Mouse (Mus musculus) heart, embryonic 11.5 days (tissue): ENCODE data around the gene Kbtbd6. TPM values are rescaled to one million over a fixed set of nuclear protein-coding genes. Genes with fewer than 3 reads are reported as not detected.

Experiments used
- ATAC-seq: fragments of 200-750 bp; cut with Nextera tagmentation; replicated peaks from 2 replicates; pipeline ENCODE4 v1.8.0; 2017; ENCODE audit warnings: moderate library complexity; ENCODE audit not compliant: insufficient number of reproducible peaks, low FRiP score, low TSS enrichment
- H3K27ac ChIP-seq: fragments of 300-500 bp; sonication (generic); 2 replicates; pipeline ENCODE4 v1.5.1; 2014; ENCODE audit warnings: mild to moderate bottlenecking, low read depth, low read length
- H3K27me3 ChIP-seq: fragments of 300-500 bp; sonication (generic); 2 replicates; pipeline ENCODE4 v1.6.1; 2014; ENCODE audit warnings: mild to moderate bottlenecking, low read length, mixed read lengths; ENCODE audit not compliant: control insufficient read depth, insufficient read depth
- H3K36me3 ChIP-seq: fragments of 300-500 bp; sonication (generic); 2 replicates; pipeline ENCODE4 v1.6.1; 2014; ENCODE audit warnings: mild to moderate bottlenecking, low read length, moderate library complexity, mixed read lengths; ENCODE audit not compliant: control insufficient read depth, insufficient read depth
- H3K4me1 ChIP-seq: fragments of 300-500 bp; sonication (generic); 2 replicates; pipeline ENCODE4 v1.6.1; 2014; ENCODE audit warnings: low read length; ENCODE audit not compliant: control insufficient read depth, insufficient read depth
- H3K4me2 ChIP-seq: fragments of 300-500 bp; sonication (generic); 2 replicates; pipeline ENCODE4 v1.6.1; 2014; ENCODE audit warnings: mild to moderate bottlenecking, moderate library complexity
- H3K4me3 ChIP-seq: fragments of 300-500 bp; sonication (generic); 2 replicates; pipeline ENCODE4 v1.5.1; 2014; ENCODE audit warnings: low read depth, low read length
- H3K9ac ChIP-seq: fragments of 300-500 bp; sonication (generic); 2 replicates; pipeline ENCODE4 v1.6.1; 2014; ENCODE audit warnings: mild to moderate bottlenecking, low read depth, low read length, moderate library complexity
- H3K9me3 ChIP-seq: fragments of 300-500 bp; sonication (generic); replicated peaks from 2 replicates; pipeline ENCODE4 v1.6.1; 2016; ENCODE audit warnings: low read length; ENCODE audit not compliant: control insufficient read depth
- WGBS: fragments of 180-500 bp; shearing (Covaris S2); extraction: QIAGEN DNeasy Blood & Tissue Kit; methylation state at CpG from one replicate; pipeline ENCODE4 v1.1.7; 2014; ENCODE audit not compliant: insufficient replicate concordance; 5-methylcytosine and 5-hydroxymethylcytosine counted together
- polyA plus RNA-seq: library from polyadenylated mRNA; unstranded; fragments of >200 nt; fragmentation: Nextera tagmentation; extraction: Ambion mirVana; gene quantifications from 2 replicates; pipeline ENCODE4 v1.2.1, GENCODE M21; 2014

Gene Kbtbd6
- polyA plus RNA-seq, 1 experiment from 2014 or later: 3.2 TPM

DNA sequence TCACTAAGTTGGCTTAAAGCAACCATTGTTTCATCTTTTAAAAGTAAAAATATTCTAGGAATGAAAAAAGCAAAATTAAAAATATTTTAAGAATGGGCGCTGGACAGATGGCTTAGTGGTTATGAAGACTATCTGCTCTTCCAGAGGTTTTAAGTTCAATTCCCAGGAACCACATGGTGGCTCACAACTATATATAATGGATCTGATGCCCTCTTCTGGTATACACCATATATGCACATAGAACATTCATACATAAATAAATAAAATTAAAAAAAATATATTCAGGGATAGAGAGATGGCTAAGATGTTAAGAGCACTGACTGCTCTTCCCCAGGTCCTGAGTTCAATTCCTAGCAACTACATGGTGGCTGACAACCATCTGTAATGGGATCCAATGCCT is 14.0 kb downstream of the Kbtbd6 start:
- Histone ChIP-seq H3K4me2 (no peak overlapping the region), H3K27me3 (no peaks in the 10 kb centered on the region), H3K9ac (no peak overlapping the region), H3K27ac (no peak overlapping the region), H3K9me3 (no peaks in the 10 kb centered on the region), H3K4me1 (no peaks in the 10 kb centered on the region), H3K4me3 (no peak overlapping the region), H3K36me3 (peaks cover 37% of the 10 kb centered on the region)
- ATAC-seq: no peak
- 86% methylated on average over 1 of the region's 1 CpGs for WGBS

DNA sequence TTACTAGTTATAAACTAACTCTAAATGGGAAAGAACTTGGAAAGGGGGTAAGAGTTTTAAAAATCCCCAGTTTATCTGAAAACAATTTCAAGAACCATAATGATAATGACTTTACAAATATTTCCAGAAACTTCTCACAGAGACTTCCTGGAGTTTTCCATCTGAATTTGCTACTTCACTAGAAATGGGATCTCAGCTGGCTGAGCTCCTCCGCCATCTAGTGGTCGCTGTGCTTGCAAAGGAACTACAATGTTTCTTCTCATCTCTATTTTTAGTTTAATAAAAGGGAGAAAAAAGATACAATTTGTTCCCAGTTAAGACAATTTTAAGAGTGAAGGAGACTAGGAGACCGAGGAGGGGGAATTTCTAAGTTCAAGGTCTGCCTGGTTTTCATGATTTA is 16.0 kb downstream of the Kbtbd6 start:
- WGBS: 20% methylated on average over 3 of the region's 3 CpGs
- Histone ChIP-seq H3K9ac (no peak overlapping the region), H3K4me3 (no peak overlapping the region), H3K27me3 (no peaks in the 10 kb centered on the region), H3K4me1 (no peaks in the 10 kb centered on the region), H3K36me3 (peaks cover 38% of the 10 kb centered on the region), H3K4me2 (no peak overlapping the region), H3K27ac (no peak overlapping the region), H3K9me3 (no peaks in the 10 kb centered on the region)
- no peak for ATAC-seq

DNA sequence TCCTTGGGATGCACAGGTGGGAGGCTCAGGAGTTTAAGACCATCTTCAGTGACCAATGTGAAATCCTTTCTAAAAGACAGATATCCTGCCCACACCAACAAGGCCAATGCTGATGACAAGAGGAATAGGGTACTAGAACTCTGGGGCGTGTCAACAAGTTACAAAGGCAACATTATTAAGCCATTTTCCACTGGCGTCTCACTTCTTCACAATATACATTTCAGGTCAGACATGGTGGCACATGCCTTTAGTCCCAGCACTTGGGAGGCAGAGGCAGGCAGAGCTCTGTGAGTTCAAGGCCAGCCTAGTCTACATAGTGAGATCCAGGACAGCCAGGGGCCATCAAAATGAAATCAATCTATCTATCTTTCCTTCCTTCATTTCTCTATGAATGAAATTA is 21.7 kb downstream of the Kbtbd6 start:
- H3K9me3 ChIP-seq: no peaks in the 10 kb centered on the region
- H3K4me3 ChIP-seq: no peak overlapping the region
- no peak for ATAC-seq
- 87% methylated on average over 2 of the region's 2 CpGs for WGBS
- no peaks in the 10 kb centered on the region for H3K4me1 ChIP-seq
- no peak overlapping the region for H3K9ac ChIP-seq
- peaks cover 32% of the 10 kb centered on the region for H3K36me3 ChIP-seq
- no peaks in the 10 kb centered on the region for H3K27me3 ChIP-seq
- H3K27ac ChIP-seq: no peak overlapping the region
- no peak overlapping the region for H3K4me2 ChIP-seq

DNA sequence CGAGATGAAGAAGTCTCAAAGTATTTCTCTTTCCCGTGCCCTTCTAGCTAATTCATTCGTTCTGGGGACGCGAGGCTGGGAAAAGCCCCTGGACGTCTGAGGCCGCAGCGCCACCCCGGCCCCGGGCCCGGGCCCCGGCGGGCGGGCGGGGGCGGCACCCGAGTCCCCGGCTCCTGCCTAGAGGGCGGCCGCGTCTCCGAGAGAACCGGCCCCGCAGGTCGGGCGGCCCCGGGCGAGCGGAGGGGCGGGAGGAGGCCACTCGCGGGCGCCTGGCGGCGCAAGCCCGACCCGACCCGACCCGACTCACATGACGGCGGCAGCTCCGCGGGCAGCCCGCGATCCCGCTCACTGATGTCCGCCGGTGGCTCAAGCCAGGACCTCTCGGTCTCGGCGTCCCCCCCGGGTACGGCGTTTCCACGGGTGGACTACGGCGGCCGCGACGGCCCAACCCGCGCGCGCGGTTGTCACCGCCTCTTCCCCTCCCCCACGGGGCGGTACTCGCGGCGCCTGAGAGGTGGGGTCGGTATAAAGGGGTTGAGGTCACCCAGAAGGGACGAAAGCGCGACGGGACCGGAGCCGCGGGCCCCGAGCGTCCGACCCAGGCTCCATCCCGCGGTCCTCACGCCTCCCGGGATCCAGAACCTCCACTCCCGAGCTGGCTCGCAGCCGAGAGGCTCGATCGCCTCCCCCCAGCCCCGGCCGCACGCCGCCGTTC is 29.1 kb downstream of the Kbtbd6 start, which contains the start of gene Elf1:
Elf1 (plus strand) TSS at position 571 of the 715 bp plus-strand sequence.
- Histone ChIP-seq H3K27me3 (no peaks in the 10 kb centered on the region), H3K9ac (peak within 1 kb of the TSS; percentile 99), H3K36me3 (peaks cover 4% of the 10 kb centered on the region), H3K4me2 (peak within 1 kb of the TSS; percentile 81), H3K4me1 (peaks cover 22% of the 10 kb centered on the region), H3K9me3 (no peaks in the 10 kb centered on the region), H3K27ac (peak within 1 kb of the TSS; percentile 100), H3K4me3 (peak within 1 kb of the TSS; percentile 96)
- ATAC-seq: peak; percentile 80
- under 1% methylated on average over 81 of the region's 96 CpGs for WGBS

DNA sequence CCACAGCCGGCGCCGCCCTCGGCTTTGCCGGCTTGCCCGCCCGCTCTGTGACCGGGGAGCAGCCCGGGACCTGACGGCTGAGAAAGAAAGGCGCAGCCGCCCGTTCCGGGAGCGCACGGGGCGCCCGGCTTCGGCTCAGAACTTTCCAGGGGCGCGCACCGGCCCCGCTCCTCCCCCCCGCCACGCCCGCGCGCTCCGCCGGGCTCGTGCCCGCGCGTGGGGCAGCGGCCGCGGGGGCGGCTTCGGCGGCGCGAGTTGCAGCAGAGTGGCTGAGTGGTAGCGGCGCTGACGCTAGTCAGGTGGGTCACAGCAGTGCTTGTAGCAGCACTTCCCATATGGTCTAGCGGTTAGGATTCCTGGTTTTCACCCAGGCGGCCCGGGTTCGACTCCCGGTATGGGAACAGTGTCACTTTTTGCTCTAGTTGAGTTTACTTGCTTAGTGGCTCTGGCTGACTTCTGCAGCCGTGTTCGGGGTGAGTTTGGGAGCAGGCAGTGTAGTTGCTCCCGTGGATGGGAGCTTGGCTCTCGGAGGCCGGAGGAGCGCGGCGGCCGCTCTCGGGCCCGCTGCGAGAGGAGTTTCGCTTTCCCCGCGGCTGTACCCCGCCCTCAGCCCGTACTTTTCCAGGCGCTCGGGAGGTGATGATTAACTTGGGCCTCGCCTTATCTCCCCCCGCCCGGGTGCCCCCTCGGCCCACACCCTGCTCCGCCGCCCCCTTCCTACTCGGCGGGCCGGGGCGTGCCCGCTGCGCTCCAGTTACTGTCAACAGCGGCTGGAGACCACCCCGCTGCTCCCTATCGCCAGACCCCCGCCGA is 29.9 kb downstream of the Kbtbd6 start, which contains the start of gene Wbp4:
Wbp4 (minus strand) TSS at position 182 of the 813 bp plus-strand sequence.
- Histone ChIP-seq H3K9ac (peak within 1 kb of the TSS; percentile 99), H3K36me3 (peaks cover 3% of the 10 kb centered on the region), H3K4me3 (peak within 1 kb of the TSS; percentile 96), H3K4me2 (peak within 1 kb of the TSS; percentile 81), H3K4me1 (peaks cover 25% of the 10 kb centered on the region), H3K27me3 (no peaks in the 10 kb centered on the region), H3K27ac (peak within 1 kb of the TSS; percentile 100), H3K9me3 (no peaks in the 10 kb centered on the region)
- WGBS: under 1% methylated on average over 70 of the region's 86 CpGs
- peak; percentile 87 for ATAC-seq

DNA sequence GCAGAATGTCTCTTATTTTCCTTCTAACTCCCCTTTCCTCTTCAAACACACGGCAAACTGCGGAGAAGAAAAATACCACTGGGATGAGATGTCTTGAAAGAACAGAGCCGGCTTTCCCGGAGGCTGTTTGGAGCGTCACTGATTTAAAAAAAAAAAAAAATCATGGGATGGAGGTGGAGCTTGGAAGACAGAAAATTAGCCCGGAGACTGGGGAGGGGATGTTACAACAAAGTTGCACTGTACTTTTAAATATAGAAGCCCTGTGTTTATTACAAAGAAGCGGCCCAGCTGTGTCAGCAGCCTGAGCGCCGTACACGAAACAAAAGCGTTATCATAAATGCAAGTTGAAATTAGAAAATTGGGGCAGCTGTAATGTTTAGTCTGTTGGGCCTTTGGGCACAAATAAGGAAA is 30.6 kb downstream of the Kbtbd6 start:
- H3K9me3 ChIP-seq: no peaks in the 10 kb centered on the region
- H3K4me2 ChIP-seq: peak overlapping the region; percentile 81
- peak overlapping the region; percentile 100 for H3K27ac ChIP-seq
- H3K36me3 ChIP-seq: no peaks in the 10 kb centered on the region
- H3K4me1 ChIP-seq: peaks cover 32% of the 10 kb centered on the region
- H3K4me3 ChIP-seq: peak overlapping the region; percentile 96
- no peaks in the 10 kb centered on the region for H3K27me3 ChIP-seq
- no peak for ATAC-seq
- under 1% methylated on average over 11 of the region's 11 CpGs for WGBS
- H3K9ac ChIP-seq: peak overlapping the region; percentile 99

DNA sequence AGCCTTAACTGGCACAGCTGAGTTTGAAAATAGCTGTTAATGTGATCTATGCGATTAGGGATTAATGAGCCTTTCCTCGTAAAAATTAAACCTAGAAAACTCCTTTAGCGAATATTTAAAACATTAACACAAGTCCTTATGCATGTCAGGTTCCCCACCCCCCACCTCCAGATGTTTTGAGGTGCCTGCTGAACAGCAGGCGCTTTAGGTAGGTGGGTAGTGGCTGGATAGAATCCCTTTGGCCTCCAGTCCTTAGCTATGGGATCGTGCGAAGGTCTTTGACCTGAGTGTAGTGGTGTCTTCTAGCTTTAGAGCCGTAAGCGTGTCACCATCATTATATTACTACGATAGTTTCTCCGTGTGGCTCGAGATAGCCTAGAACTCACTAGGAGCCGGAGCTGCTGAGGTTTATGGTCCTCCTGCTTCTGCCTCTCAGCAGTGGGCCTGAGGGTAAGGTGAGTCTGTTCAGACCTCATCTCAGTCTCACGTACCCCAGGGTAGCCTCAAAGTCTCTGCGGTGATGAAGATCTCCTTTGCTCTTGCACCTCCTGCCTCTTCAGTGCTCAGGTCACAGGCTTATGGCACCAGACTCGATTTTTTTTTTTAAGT is 31.2 kb downstream of the Kbtbd6 start:
- ATAC-seq: no peak
- Histone ChIP-seq H3K9me3 (no peaks in the 10 kb centered on the region), H3K4me3 (peak overlapping the region; percentile 96), H3K36me3 (no peaks in the 10 kb centered on the region), H3K4me1 (peaks cover 37% of the 10 kb centered on the region), H3K27me3 (no peaks in the 10 kb centered on the region), H3K27ac (peak overlapping the region; percentile 100), H3K9ac (peak overlapping the region; percentile 99), H3K4me2 (peak overlapping the region; percentile 81)
- 28% methylated on average over 15 of the region's 15 CpGs for WGBS

DNA sequence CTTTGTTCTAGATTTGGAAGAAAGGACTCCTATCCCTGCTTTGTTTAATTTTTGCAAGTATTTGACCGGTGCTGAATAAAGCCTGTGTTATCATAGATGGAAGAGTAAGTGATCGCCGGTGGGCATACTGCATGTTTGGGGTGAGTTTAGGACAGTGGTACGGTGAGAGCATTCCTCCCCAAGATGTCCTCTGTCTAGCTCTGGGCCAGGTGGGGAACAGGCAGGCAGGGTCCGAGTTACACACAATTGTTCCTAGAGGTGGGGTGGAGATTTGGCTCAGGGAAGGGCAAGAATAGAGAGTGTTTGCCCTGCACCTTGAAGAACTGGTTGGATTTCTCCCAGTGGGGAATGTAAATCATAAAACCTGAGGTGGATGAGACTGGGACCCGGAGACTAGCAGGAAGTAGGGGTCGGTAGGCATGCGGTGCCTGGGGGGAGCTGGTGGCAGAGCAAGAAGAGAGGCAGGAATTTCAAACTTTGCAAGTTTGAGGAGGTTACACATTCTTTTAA is 32.0 kb downstream of the Kbtbd6 start:
- no peak for ATAC-seq
- H3K9me3 ChIP-seq: no peaks in the 10 kb centered on the region
- H3K36me3 ChIP-seq: no peaks in the 10 kb centered on the region
- H3K4me3 ChIP-seq: peak overlapping the region; percentile 96
- peak overlapping the region; percentile 99; the same call in 1 of the 2 replicates for H3K9ac ChIP-seq
- H3K27ac ChIP-seq: no peak overlapping the region
- 62% methylated on average over 8 of the region's 8 CpGs for WGBS
- H3K4me2 ChIP-seq: peak overlapping the region; percentile 81
- no peaks in the 10 kb centered on the region for H3K27me3 ChIP-seq
- peaks cover 39% of the 10 kb centered on the region for H3K4me1 ChIP-seq
